Mouse (Mus musculus) erythroid progenitor cell, adult 5-6 weeks (primary cell): ENCODE measurements around the gene Abca13. TPM values are rescaled to one million over a fixed set of nuclear protein-coding genes. Genes with fewer than 3 reads are reported as not detected.

Experiments
- ATAC-seq: replicated peaks from 2 replicates; pipeline ENCODE4 v1.8.0; 2016; ENCODE audit warnings: moderate number of reproducible peaks, mild to moderate bottlenecking, moderate TSS enrichment, inconsistent platforms; ENCODE audit not compliant: poor library complexity, low FRiP score, severe bottlenecking
- total RNA-seq, 2 experiments: library from RNA; stranded (forward) in 1 of 2; stranded (reverse) in 1 of 2; fragments of 150-400 nt in 1 of 2; fragments of 186-747, 209-891 nt in 1 of 2; gene quantifications; 2 replicates each; pipeline versions ENCODE4 v1.2.3 to v1.2.4; 2015 to 2017; ENCODE audit warnings: low replicate concordance in 2 of 2

The Abca13 gene
- total RNA-seq, 2 experiments from 2014 or later, result 4.6 to 5.0 TPM

- no peak for ATAC-seq
Observed at GRCm38 (mm10) chr11:9624753-9625152, 433.0 kb downstream of the Abca13 start.

- ATAC-seq, result no peak
Observed at GRCm38 (mm10) chr11:9625812-9626211, 434.1 kb downstream of the Abca13 start.

GRCm38 (mm10) chr11:9647272-9647671 is 455.5 kb downstream of the Abca13 start:
- no peak for ATAC-seq

- no peak for ATAC-seq
Observed at GRCm38 (mm10) chr11:9647991-9648390, 456.2 kb downstream of the Abca13 start.

- ATAC-seq, result no peak
Observed at GRCm38 (mm10) chr11:9666648-9667255, 475.0 kb downstream of the Abca13 start.

GRCm38 (mm10) chr11:9669430-9669829 is 477.7 kb downstream of the Abca13 start:
- ATAC-seq, result no peak

GRCm38 (mm10) chr11:9684952-9685351 is 493.2 kb downstream of the Abca13 start:
- no peak for ATAC-seq

GRCm38 (mm10) chr11:9705190-9705589 is 513.4 kb downstream of the Abca13 start:
- ATAC-seq, result no peak

GRCm38 (mm10) chr11:9727810-9728490 is 536.2 kb downstream of the Abca13 start:
- no peak for ATAC-seq

- no peak for ATAC-seq
Observed at GRCm38 (mm10) chr11:9731300-9731699, 539.6 kb downstream of the Abca13 start.

Other genes with a start within 250 kb of the Abca13 start
- 4.7 and 5.4 TPM in 2 replicates for gene Pkd1l1, start 218.7 kb upstream of the Abca13 start, total RNA-seq (2015; ENCODE audit: low replicate concordance)
- 1.7 and 7.8 TPM in 2 replicates for gene Pkd1l1, start 218.7 kb upstream of the Abca13 start, total RNA-seq (2017; ENCODE audit: low replicate concordance)
- 7.2 and 16.3 TPM in 2 replicates for gene Hus1, start 180.8 kb upstream of the Abca13 start, total RNA-seq (2015; ENCODE audit: low replicate concordance)
- 6.5 and 8.5 TPM in 2 replicates for gene Hus1, start 180.8 kb upstream of the Abca13 start, total RNA-seq (2017; ENCODE audit: low replicate concordance)
- not detected in 2 replicates for gene Gm11992, start 143.3 kb upstream of the Abca13 start, total RNA-seq (2015; ENCODE audit: low replicate concordance)
- gene Gm11992, start 143.3 kb upstream of the Abca13 start, total RNA-seq (2017; ENCODE audit: low replicate concordance), result not detected in 2 replicates
- gene Sun3, start 143.0 kb upstream of the Abca13 start, total RNA-seq (2015; ENCODE audit: low replicate concordance), result not detected in 2 replicates
- gene Sun3, start 143.0 kb upstream of the Abca13 start, total RNA-seq (2017; ENCODE audit: low replicate concordance), result not detected in 2 replicates
- not detected in 2 replicates for gene Upp1, start 73.8 kb upstream of the Abca13 start, total RNA-seq (2015; ENCODE audit: low replicate concordance)
- gene Upp1, start 73.8 kb upstream of the Abca13 start, total RNA-seq (2017; ENCODE audit: low replicate concordance), result not detected in 2 replicates